Mouse (Mus musculus) T-cell, adult 66 days (primary cell): Measurements from ENCODE around the gene Tmem175. TPM values are rescaled to one million over a fixed set of nuclear protein-coding genes. Genes with fewer than 3 reads are reported as not detected.

ENCODE experiments used
- total RNA-seq, 2 experiments: library from RNA; stranded (reverse); gene quantifications; 3 replicates in 1 of 2; 4 replicates in 1 of 2; pipeline ENCODE4 v1.2.4; 2023

The Tmem175 gene
- total RNA-seq, result 10 to 100 TPM; 25.0 to 25.9 TPM

GRCm38 (mm10) chr5:108629634-108630483 is at the start of gene Tmem175, which contains the start of gene Gak:
Tmem175 (plus strand) TSS chr5:108629770.
Gak (minus strand) TSS chr5:108629755.

GRCm38 (mm10) chr5:108659698-108660631 is 30.4 kb downstream of the Tmem175 start, which contains the start of gene Idua:
Idua (plus strand) TSS chr5:108660331.

GRCm38 (mm10) chr5:108668977-108669936 is 39.7 kb downstream of the Tmem175 start, which contains the start of gene Dgkq:
Dgkq (minus strand) TSS chr5:108669672.

GRCm38 (mm10) chr5:108675251-108675816 is 45.8 kb downstream of the Tmem175 start, which contains the start of gene Slc26a1:
Slc26a1 (minus strand) TSS chr5:108675569.

GRCm38 (mm10) chr5:108692271-108692670 is 62.7 kb downstream of the Tmem175 start, which contains the start of gene Fgfrl1:
Fgfrl1 (plus strand) TSS chr5:108692382.

Other genes starting within 250 kb of the Tmem175 start
- not detected for gene Pde6b, start 241.4 kb upstream of the Tmem175 start, total RNA-seq
- 10 to 100 TPM; 85.9 to 95.2 TPM for gene Atp5k, start 195.3 kb upstream of the Tmem175 start, total RNA-seq
- not detected for gene Mfsd7a, start 180.9 kb upstream of the Tmem175 start, total RNA-seq
- 10 to 100 TPM; 23.0 to 23.6 TPM for gene Pcgf3, start 168.5 kb upstream of the Tmem175 start, total RNA-seq
- not detected for gene Cplx1, start 79.7 kb upstream of the Tmem175 start, total RNA-seq
- gene Gak, start within 50 bp of the Tmem175 start, total RNA-seq, result 100 to 1,000 TPM; 167 to 182 TPM
- 10 to 100 TPM; 28.5 to 32.1 TPM for gene Idua, start 30.6 kb downstream of the Tmem175 start, total RNA-seq
- 10 to 100 TPM; 39.3 to 43.8 TPM for gene Dgkq, start 39.9 kb downstream of the Tmem175 start, total RNA-seq
- not detected for gene Slc26a1, start 45.8 kb downstream of the Tmem175 start, total RNA-seq
- 1 to 10 TPM; 3.7 to 6.3 TPM for gene Fgfrl1, start 62.6 kb downstream of the Tmem175 start, total RNA-seq
- gene Rnf212, start 145.2 kb downstream of the Tmem175 start, total RNA-seq, result not detected
- gene Tmed11, start 165.6 kb downstream of the Tmem175 start, total RNA-seq, result not detected
- gene Vmn2r8, start 179.1 kb downstream of the Tmem175 start, total RNA-seq, result not detected
- gene Vmn2r9, start 222.8 kb downstream of the Tmem175 start, total RNA-seq, result not detected